Mouse (Mus musculus) frontal cortex, postnatal 14 days (tissue): ENCODE data around the gene Kalrn.
A peak's percentile ranks its signal among the peaks of the same experiment; 100 is the strongest.

Experiments used
- DNase-seq, 2 experiments: peaks; one replicate each; pipeline ENCODE4 v3.0.0; 2022; ENCODE audit warnings: low spot score in 2 of 2

Kalrn gene

DNA sequence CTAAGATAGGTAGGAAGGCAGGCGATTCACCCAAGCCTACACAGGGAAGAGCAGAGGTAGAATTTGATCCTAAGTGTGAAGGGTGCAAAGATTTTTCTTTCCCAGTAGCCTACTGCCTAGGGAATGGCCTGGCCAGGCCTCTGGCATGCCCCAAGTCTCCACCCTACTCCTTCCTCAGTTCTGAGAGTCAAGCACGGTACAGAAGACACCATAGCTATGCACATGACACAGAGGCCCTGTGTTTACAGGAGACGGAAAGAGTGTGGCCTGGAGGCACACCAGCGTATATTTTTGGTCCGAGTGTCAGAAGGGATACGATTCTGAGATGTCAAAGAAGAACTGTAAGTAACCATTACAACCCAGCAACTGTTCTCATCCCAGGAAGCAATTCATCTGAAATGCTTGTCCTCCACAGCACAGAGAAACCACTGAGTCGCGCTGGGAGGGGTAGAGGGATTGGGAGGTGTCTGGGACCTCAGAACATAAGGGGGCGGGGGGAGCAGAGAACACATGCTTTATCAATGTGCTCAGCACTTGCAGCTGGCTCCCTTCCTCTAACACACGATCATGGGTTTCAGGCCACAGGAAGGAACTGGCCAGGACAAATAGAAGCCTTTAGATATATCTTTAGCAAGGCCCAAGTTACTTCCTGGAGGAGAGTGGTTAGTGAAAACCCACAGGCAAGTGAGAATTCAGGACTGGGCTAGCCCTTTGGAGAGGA is 536.8 kb downstream of the Kalrn start:
- no peak for DNase-seq

DNA sequence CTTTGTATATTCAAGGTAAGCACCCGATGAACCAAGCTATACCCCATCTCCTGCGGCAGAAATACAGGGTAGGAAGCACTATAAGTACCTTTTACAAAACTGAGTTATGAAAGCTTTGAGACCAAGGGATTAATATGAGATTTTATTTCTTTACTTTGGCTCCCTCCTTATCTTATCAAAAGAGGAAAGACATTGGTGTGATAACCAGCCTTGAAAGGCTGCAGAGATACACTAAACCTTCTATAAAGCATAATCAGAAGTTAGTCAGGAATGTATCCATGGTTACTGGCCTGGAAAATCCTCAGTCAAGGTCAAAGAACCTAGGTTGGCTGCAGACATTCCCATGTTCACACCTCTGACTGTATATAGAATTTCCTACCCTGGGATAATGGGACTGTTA is 537.6 kb downstream of the Kalrn start:
- DNase-seq: no peak

DNA sequence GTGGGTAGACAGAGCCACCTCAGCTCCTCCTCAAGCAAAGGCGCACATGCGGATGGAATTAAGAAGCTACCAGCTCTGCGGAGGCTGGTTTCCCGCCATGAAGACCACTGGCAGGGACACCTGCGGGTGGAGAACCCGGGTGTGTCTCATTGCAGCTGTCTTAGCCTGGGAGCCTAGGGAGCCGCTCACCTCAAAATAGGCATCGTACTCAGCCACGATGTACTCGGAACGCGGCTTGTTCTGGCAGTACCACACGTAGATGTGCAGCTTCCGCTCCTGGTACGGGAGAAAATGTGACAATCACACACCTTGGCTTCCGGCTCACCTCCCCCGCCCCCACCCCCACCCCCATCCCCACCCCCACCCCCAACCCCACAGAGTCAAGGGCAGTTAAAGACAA is 539.1 kb downstream of the Kalrn start:
- DNase-seq: no peak

DNA sequence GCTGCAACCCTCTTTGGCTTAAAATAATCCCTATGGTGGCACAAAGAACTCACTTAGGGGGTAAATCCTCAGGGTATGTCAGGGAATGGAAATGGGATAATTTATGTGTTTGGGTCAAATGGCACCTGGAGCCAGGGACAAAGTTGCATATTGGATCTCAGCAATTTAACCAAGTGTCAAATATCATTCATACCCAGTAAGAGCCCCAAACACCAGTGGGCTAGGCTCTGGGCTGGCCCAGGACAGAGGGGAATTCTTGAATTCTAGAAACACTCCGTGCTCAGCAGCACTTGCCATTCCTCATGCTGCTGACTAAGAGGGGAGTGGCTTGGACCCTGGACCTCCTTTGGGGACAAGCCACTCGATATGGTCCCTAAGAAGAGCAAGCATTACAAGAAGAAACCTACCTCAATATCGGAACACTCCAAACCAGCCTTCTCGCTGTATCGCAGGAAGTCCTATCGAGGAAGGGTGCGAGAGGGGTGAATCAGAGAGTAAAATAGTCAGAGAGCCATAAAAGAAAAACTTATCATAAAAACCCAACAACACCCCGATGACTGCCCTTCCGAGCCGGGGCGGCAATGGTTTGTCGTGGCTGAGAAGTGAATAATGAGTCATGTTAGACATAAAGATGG is 541.2 kb downstream of the Kalrn start:
- DNase-seq: no peak

DNA sequence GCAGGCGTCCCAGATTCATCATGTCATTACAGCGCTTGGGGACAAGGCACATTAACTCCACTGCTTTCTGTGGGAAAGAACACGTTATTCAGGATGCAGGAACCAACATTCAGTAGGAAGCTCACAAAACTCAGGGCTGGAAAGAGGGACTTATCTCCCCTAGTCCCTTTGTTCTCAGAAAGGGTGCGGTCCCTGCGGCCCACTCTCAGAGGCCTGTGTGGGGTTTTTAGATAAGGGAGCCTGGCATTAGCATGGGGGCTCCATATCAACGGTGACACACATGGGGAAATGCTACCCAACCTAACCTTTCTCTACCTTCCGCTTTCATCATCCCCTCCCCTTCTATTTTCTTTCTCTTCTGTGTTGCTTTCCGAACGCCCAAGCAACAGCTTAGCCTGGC is 541.8 kb downstream of the Kalrn start:
- no peak for DNase-seq

DNA sequence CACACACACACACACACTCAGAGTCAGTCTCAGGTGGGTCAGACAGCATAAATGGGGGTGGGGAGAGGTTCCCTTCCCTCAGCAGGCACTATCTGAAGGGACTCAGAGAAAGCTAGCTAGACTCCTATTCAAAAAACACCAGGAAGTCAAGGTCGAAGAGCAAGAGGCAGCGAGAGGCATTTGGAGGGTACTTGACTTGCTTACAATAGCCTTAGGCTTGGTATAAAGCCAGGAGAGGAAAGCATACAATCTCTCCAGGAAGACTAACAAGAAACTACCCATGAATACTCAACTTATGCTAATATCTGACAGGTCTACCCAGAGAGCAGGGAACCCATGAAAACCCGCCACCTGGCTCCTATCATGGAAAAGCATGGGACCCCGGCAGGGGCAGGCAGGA is 543.0 kb downstream of the Kalrn start:
- no peak for DNase-seq

DNA sequence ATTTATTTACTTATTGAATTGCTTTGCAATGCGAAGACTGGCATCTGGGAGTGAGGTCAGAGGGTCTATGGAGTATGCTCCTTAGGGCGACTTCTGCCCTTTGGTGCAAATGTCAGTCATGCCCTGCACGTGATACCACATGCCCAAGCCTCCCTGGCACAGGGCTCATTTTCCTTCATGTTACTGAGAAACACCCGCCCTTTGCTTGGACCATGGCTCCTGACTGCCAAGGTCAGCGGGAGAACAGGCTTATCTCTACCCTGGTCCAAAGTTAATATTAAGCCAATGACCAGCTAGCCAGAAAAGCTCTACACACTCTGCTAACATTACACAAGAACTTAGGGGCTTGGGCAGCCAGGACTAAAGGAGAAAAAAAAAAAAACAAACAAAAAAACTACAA is 543.5 kb downstream of the Kalrn start:
- no peak for DNase-seq

DNA sequence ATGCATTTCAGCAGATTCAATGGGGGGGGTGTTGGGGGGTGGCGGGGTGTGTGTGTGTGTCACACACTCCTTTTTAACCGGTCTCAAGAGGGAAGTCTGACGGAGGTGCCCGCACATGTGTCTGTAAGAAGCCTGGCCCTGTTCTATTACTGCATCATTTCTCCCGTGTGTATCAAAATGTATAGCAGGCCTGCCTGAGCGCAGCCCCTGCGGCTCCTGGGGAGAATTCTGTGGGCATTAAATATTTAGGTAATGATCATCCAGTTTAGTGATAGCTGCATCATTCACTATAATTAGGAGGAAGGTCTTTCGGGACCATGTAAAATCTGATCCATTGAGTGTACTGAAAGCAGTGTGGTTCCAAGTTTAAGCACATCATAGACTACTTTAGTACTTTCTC is 556.1 kb downstream of the Kalrn start:
- no peak for DNase-seq

DNA sequence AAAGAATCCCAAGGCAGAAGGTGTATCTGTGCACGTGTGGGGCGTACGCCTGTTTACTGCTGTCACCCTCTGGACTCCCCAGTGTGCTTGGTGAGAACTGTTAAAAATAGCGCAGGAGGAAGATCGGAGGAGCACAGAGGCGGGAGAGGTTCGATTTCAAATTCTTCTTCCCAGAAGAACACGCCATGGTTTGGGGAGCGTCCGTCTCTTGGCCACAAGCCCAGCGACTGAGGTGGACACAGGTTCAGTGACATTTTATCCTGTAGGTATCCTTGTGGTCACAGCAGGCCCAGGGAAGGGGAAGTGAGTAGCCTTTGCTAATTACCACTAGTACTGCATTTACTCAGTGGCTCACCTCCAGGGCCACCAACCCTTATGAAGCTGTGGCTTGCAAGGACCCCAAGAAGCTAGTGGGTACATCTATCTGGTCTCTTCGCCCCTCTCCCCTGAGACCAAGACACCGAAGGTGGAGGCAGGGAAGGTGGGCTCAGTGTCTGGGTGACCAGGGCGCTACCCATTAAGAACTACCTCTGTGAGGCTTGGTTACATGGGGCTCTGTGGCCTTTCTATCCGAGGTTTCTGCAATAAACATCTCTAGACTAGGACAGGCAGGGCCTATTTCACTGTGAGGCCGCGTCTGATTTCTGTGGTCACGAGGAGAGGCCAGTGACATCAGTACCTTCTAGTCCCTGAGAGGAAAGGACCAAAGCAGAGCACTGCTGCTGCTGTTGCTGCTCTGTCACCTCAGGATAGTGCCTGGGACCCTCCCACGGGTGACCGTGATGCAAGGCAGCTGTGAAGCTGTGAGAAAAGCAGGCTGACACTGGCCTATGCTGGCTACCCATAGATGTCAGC is 561.1 kb downstream of the Kalrn start:
- no peak for DNase-seq

DNA sequence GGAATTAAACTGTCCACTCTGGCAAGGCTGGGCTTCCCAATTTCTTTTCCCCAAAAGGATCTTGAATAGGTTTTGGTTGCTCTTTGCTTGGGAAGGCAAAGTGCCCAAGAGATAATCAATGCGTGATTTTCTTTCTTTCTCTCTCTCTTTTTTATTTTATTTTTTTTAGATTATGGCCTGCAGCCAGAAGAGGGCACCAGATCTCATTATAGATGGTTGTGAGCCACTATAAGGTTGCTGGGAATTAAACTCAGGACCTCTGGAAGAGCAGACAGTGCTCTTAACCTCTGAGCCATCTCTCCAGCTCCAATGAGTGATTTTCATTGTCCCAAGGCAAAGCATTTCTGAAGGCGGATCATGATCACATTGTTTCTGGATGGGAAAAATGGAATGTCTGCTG is 563.8 kb downstream of the Kalrn start:
- no peak for DNase-seq

DNA sequence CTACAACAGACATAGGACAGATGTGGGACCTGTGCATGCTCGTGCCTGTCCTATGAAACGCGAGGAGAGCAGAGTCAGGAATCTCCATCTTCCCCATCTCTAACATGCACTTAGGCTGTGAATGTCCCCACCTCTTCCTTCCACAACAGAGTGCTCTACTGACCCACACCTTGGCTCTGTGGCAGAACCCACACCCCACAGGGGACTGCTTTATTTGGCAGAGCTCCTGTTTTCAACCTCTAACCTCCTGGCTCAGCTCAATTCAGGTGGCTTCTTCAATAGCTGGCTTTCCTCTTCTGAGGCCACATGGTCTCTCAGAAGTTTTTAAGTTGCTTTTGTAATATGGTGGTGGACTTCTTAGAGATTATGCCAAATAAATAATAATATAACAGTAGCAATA is 567.3 kb downstream of the Kalrn start:
- no peak for DNase-seq

DNA sequence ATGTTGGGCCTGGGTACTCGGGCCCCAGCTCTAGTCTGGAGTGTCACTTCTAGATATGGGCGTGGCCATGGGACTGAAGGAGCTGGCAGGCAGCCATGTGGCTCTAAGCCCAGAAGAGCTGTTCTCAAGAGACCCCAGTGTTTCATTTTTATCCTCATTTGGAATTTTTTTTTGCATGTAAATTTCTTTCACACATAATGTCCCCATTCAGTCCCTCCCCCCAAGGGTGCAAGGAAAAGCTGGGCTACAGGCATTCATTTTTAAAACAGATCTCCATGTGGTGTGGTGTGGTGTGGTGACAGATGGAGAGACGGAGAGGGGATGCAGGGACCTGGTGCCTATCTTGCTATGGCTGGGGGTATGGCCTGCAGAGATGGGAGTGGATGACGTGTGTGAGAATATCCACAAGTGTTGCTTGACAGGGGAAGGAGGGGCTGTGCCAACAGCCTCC is 569.2 kb downstream of the Kalrn start:
- DNase-seq: peak; percentile 60 to 72

DNA sequence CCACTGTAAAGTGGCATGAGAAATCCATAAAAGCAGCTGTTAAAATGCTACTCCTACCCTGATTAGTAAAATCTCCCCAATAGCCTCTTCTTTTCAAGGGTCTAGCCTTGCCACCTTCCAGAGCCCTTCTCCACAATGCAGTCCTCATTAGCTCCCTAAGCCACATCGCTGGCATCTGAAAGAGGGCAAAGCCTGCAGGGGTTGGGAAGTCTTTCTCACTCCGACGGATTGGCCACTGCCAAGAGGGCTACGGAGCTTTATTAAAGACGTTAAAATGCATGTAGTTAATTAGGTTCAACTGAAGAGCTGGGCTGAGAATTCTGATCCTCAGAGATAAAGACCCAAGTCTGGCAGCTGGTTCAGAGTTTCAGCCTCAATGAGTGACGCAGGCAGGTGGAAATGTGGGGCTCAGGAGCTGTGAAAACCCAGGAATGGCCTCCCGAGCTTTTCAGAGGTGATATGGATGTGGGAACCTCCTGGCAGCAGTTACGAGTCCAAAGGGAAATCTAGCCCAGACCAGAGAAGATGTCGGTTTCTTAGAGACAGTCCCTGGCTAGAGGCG is 569.7 kb downstream of the Kalrn start:
- no peak for DNase-seq

DNA sequence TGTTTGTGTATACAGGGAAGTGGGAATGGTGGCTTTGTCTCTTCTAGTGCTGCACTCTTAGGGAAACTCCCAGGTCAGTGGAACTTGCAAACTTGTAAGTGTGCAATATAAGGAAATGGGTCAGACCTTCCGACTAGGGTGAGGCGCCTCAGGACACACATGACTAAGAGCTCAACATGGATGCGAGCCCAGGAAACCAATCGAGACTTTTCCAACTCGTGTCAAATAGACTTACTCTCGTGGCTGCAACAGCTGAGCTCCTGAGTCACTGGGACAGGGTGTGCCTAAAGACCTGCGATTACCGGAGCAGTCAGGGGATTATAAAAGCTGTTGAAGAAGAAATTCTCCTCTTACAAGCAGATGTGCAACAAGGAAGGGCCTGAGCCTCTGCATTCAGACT is 572.6 kb downstream of the Kalrn start:
- no peak for DNase-seq

DNA sequence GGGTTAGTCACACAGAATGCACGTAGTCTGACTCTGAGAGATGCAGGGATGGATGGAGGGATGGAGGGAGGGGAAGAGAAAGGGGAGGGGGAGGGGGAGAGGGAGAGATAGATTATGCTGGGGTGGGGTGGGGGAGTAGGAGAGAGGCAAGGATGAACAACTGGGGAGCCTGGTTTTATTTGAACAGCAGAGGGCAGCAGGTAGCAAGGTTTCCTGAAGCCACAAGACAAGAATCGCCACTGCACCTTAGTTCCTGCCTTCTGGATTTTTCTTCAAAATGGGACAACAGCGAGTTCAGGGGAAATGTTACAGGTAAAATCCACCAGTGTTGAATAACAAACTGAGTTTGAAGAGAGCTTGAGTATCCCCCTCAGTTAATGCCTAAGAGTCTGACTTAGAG is 573.9 kb downstream of the Kalrn start:
- peak in 1 of 2 experiments; percentile 42 for DNase-seq

DNA sequence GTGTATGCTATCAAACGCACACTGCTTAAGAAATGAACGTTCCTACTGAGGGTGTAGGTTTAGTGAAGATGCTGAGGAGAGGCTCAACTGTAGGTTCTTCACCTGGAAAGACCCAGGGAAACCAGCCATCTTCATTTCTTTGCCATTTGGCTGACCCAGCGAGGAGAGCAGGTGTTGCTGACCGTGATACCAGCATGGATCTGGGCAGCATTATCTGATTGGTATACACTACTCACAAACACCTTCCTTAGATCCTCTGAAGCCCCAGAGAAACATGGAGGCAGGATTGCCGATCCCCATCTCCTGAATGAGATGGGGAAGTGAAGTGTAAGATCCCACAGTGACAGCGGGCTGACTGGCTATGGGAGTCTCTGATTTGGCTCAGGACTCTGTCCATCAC is 575.3 kb downstream of the Kalrn start:
- no peak for DNase-seq

DNA sequence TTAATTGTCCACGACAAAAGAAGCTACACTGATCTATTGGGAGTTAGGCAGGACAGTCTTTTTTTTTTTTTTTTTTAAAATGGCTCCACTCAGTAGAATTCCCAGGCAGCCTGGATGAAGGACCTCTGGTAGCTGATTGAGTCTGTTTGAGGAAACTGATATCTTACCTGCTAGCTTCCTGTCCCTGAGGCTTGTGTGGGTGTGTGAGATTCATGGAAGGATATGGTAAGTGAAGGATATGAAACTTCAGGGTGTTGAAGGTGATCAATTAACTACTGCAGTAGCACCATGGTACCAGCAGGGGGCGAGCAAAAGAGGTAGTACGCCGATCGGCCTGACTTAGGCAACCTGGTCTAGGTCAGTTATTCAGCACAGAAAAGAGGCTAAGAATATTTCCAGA is 577.3 kb downstream of the Kalrn start:
- peak in 1 of 2 experiments; percentile 48 for DNase-seq

DNA sequence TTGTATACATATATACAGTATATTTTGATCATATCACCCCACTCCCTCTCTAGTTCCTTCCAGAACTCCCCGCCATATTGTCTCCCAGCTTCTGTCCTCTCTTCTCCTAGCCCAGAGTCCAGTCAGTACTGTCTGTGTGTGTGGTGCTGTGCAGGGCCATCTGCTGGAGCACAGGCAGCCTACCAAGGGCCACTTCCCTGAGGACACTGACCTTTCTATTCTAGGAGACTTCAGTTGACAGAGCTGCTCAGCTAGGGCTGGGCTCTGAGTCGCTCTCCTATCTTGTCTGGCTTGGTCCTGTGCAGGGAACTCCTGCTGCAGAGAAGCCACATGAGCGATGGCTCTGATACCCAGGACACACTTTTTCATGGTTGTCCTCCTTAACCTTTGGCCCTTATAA is 577.8 kb downstream of the Kalrn start:
- DNase-seq: no peak

DNA sequence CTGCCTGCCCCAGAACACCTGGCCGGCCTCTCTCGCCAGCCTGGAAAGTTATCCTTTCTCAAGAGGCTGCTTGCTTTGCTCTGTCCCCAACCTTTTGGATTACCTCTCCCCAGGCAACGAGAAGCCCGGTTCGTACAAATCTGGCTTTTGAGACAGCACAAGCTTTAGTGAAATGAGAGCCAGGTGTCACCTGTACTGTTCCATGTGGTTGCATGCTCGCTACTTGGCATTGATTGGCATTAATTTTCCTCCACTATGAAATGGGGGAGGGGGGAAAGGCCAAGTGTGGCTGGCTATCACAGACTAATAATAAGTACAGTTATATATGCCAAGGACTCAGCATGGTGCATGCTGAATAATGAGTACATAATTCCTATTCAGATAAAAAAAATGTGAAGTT is 579.0 kb downstream of the Kalrn start:
- DNase-seq: no peak

DNA sequence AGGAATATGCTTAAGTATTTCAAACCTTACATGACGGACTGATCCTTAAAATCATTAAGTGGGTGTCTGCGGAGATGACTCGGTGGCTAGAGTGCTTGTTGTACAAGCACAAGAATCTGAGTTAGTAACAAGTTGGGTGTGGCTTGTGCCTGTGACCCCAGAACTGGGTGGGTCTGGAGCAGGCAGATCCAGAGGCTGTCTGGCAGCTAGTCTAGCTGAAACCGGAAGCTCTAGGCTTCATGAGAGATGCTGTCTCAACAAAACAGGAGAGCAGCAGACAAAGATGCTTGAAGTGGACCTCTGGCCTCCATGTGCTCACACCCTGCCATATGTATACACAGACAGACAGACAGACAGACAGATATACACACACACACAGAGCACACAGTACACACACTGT is 582.6 kb downstream of the Kalrn start:
- no peak for DNase-seq

DNA sequence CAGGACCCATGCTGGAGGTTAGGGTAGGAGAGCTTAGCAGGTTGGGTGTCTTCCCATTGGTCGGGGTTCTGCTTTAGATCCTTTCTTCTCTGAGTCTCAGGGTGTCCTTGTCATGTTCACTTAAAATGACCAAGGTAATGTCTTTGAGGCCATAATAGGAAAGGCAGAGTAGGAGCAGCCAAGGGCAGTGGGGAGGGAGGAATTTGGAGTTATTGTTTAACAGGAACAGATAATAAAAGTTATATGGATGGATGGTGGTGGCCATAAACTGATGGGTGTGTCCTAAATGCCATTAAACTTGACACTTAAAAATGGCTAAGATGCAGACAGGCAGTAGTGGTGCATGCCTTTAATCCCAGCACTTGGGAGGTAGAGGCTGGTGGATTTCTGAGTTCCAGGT is 584.2 kb downstream of the Kalrn start:
- DNase-seq: no peak

DNA sequence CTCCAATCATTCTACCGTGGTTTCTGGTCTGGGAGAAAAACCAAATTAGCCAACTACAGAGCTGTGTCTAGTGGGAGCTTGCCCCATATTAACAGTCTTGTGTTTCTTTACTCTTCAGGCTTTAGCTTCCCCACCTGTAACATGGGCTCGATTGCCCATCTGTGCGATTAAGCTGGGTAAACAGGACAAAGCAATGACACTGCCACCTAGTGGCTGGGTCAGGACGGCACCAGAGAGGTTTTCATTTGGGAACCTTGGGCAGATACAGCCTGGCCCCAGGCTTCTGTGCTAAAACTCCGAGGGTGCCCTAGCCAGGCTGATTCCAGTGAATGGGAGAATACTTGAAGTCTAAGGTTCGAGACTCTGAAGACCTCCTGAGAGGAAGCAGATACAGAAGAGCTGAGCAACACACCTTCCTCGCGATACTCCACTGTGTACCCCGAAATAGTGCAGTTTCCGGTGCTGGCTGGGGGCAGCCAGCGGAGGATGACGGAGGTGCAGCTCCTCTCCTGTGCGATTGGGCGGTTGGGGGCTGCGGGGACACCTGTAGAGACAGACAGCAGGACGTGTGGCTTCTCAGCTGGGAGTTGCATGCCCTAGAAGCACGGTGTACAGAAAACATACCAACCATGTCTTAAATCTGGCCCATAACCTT is 584.8 kb downstream of the Kalrn start:
- DNase-seq: no peak
